ENCODE assay signal across 7 mouse cellular contexts in the genomic region with DNA sequence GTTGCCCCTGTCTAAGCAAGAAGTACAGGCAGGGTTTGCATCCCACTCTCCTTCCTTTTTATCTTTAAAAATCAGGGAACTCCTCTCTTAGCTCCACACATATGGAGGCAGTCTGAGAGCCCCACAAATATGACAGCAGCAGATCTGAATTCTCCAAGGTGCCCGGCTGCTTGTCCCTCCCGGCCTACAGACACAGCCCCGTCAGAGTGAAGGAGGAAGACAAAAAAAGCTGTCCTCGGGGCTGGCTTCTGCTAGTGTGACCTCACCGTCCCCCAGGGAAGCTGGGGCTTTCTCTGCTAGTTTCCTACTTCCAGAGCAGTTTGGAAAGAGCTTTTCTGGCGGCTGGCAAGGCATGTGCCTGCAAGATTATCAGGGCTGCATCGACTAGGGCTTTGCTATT. TPM values are rescaled to one million over a fixed set of nuclear protein-coding genes. Genes with fewer than 3 reads are reported as not detected.
A peak's percentile ranks its signal among the peaks of the same experiment; 100 is the strongest.
DNase-seq lines count a peak whose midpoint lies in the region; ATAC-seq lines count a peak whose summit lies in the region.

No protein-coding gene starts in this region.

- H3K27me3 ChIP-seq in forebrain, embryonic 15.5 days, result no peaks in the 10 kb centered on the region

- H3K9ac ChIP-seq in forebrain, embryonic 15.5 days (replicated peaks), result peak overlapping the region; percentile 10; the same call in 1 of the 2 replicates

- no peaks in the 10 kb centered on the region for H3K36me3 ChIP-seq in forebrain, embryonic 15.5 days

- H3K4me1 ChIP-seq in forebrain, embryonic 15.5 days, result peaks cover 9% of the 10 kb centered on the region

- no peaks in the 10 kb centered on the region for H3K9me3 ChIP-seq in forebrain, embryonic 15.5 days

- peak; percentile 40 to 50 for DNase-seq in right cerebral cortex, postnatal 10 days (ENCODE audit: low spot score in 2 of 2)
- no peak for DNase-seq in right cerebral cortex, postnatal 36 days (ENCODE audit: low spot score in 2 of 2)
- peak; percentile 48 to 51 for DNase-seq in heart, postnatal 36 days
- peak; percentile 44 for DNase-seq in neural tube, embryonic 10.5 days (ENCODE audit: extremely low spot score, low spot score)
- DNase-seq in testis, postnatal 10 days (ENCODE audit: low spot score), result no peak

- 0 out of 2 replicates have a peak, but pooled peaks have one; percentile 37 for ATAC-seq in forebrain, embryonic 15.5 days (replicated peaks)
- ATAC-seq in erythroid progenitor cell, adult 5-6 weeks (replicated peaks; ENCODE audit: low FRiP score, poor library complexity, severe bottlenecking), result no peak

- H3K27ac ChIP-seq in forebrain, embryonic 15.5 days (replicated peaks), result 0 out of 2 replicates have a peak overlapping the region, but pooled peaks have one; percentile 5

- H3K4me2 ChIP-seq in forebrain, embryonic 15.5 days (replicated peaks), result no peak overlapping the region

- intact Hi-C loops in heart, postnatal 36 days (cut with DNase I), result loop anchor here (5.0 kb wide), 1 partner anchor 298 kb away; a partner anchor contains a TSS

- WGBS in forebrain, embryonic 15.5 days, result 2% methylated on average over 7 of the region's 7 CpGs

- H3K4me3 ChIP-seq in forebrain, embryonic 15.5 days, result no peak overlapping the region

RNA-seq across cellular contexts. Expression of a gene that starts 55.3 kb away (rescaled TPM):
- polyA plus RNA-seq in forebrain, embryonic 15.5 days (2015; fragmentation: Nextera tagmentation; extraction: Ambion mirVana), result 10.9 and 12.8 TPM in 2 replicates
- 10 to 100 TPM; 12.4 to 14.4 TPM for total RNA-seq in heart, postnatal 36 days (2021)
- total RNA-seq in erythroid progenitor cell, adult 5-6 weeks (2015; ENCODE audit: low replicate concordance), result 4.2 and 5.4 TPM in 2 replicates
- total RNA-seq in erythroid progenitor cell, adult 5-6 weeks (2017; ENCODE audit: low replicate concordance), result 1.4 and 3.2 TPM in 2 replicates

RNA-seq across cellular contexts. Expression of a gene that starts 55.5 kb away (rescaled TPM):
- polyA plus RNA-seq in forebrain, embryonic 15.5 days (2015; fragmentation: Nextera tagmentation; extraction: Ambion mirVana), result 58.8 and 62.4 TPM in 2 replicates
- 10 to 100 TPM; 54.1 to 57.4 TPM for total RNA-seq in heart, postnatal 36 days (2021)
- 93.7 and 130 TPM in 2 replicates for total RNA-seq in erythroid progenitor cell, adult 5-6 weeks (2015; ENCODE audit: low replicate concordance)
- 86.1 and 115 TPM in 2 replicates for total RNA-seq in erythroid progenitor cell, adult 5-6 weeks (2017; ENCODE audit: low replicate concordance)

Comparison
In these comparisons a context has a peak if more than half of its experiments do, and no peak if none do; other contexts are left out.
1. DNase-seq: peak in right cerebral cortex, postnatal 10 days (2 of 2), heart, postnatal 36 days (2 of 2) and neural tube, embryonic 10.5 days (single experiment); none in right cerebral cortex, postnatal 36 days (0 of 2) and testis, postnatal 10 days (single experiment).